Mouse (Mus musculus) G1E (cell line): ENCODE results near the gene Zfp366.

Source experiments
- CTCF ChIP-seq: IDR thresholded peaks from 2 replicates; pipeline ENCODE4 v1.5.1; 2012; ENCODE audit warnings: low read depth, low read length, inconsistent platforms, mixed read lengths
- GATA1 ChIP-seq: IDR thresholded peaks from 2 replicates; pipeline ENCODE4 v1.6.1; 2012; ENCODE audit warnings: borderline replicate concordance, low read length, inconsistent platforms, mixed read lengths
- POLR2AphosphoS5 ChIP-seq: IDR thresholded peaks from 2 replicates; pipeline ENCODE4 v1.6.1; 2012; ENCODE audit warnings: low read depth, low read length, inconsistent platforms; ENCODE audit not compliant: insufficient replicate concordance
- TAL1 ChIP-seq: conservative IDR thresholded peaks from 2 replicates; pipeline ENCODE4 v1.6.1; 2012; ENCODE audit warnings: low read depth, low read length, inconsistent platforms, mixed read lengths

DNA sequence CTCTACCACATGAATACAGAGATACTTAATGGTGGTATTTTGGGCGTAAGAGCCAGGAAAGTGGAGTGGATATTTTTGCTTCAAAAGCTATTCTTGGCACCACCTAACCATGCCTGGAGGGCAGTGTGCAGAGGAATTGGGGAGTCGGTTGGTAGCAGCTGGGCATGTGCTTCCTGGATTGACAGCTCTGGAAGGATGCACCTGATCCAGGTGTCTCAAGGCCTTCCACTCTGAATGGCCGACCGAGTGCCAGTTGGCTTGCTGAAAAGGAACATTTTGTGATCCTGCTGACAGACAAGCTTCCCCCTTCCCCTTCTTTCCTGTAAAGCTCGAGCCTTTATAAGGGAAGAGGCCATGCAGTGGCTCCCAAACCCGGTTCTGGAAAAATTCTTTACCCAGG lies 98.3 kb downstream of the Zfp366 start:
- TF ChIP-seq GATA1 (no peak), CTCF (no peak), POLR2AphosphoS5 (no peak), TAL1 (no peak)
